Mouse (Mus musculus) stomach, adult 2 months (tissue): Measurements from ENCODE around the gene Nr2e1. TPM values are rescaled to one million over a fixed set of nuclear protein-coding genes. Genes with fewer than 3 reads are reported as not detected.

Source experiments
- polyA plus RNA-seq: library from polyadenylated mRNA; depleted of rRNA; stranded (reverse); fragments of >200 nt; gene quantifications from 2 replicates; pipeline ENCODE4 v1.2.3, GENCODE M21; 2012; rRNA removed

Nr2e1 gene
- polyA plus RNA-seq: not detected in 2 replicates

DNA sequence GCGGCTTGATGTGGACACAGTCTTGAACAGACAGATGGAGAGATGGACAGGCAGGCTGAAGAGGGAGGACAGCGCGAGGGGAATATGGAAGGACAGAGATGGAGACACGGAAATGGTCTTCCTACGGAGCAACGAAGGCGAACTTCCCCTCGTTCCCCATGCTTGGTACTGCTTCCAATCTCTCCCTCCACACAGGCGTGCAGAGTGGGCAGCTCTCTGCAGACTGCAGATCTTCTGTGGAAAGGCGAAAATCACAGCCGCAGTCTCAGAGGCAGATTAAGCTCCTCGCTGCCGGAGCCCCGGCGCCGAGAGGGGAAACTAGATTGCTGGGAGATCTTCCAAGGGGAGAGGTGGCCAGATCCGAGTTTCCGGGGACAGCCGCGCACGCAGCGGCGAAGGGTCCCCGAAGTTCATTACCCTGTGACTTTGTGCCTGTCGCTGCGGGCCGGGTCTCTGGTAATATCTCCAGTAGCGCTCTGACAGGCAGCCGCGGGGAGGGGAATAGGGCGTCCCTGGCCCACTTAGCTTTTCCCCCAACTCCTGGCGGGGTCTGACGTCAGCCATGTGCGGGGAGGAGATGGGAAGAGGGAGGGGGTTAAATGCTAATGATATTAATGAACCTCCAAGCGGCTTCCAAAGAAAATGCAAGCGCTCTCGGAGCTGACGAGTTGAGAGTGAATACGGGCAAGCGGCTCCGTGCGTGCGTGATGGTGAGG lies at the start of gene Nr2e1, which contains the start of gene Ostm1:
Gene Nr2e1, minus strand, starts transcription at position 476 of the 716 bp plus-strand sequence.
Gene Ostm1, plus strand, starts transcription at position 666 of the 716 bp plus-strand sequence.

Other genes starting within 250 kb of the Nr2e1 start
- gene Afg1l, start 105.1 kb downstream of the Nr2e1 start, polyA plus RNA-seq: 2.8 TPM in 2 replicates
- 92.1 and 93.3 TPM in 2 replicates for gene Snx3, start 81.6 kb downstream of the Nr2e1 start, polyA plus RNA-seq
- 5.7 and 8.1 TPM in 2 replicates for gene Ostm1, start 190 bp upstream of the Nr2e1 start, polyA plus RNA-seq
- gene Sec63, start 177.9 kb upstream of the Nr2e1 start, polyA plus RNA-seq: 2.0 and 2.2 TPM in 2 replicates